Mouse (Mus musculus): Measurements from ENCODE around the gene St5. TPM values are rescaled to one million over a fixed set of nuclear protein-coding genes. Genes with fewer than 3 reads are reported as not detected.
A peak's percentile ranks its signal among the peaks of the same experiment; 100 is the strongest.

The St5 gene
- 28.6 TPM for polyA plus RNA-seq (2012; fragmentation: generic; extraction: Trizol)
- long read RNA-seq, experiment 1, partial matches to known transcripts, result 4 of 15 reads
- long read RNA-seq, experiment 1, other reads (novel, unspliced or antisense), result 11 of 15 reads
- long read RNA-seq, experiment 2, partial matches to known transcripts, result 21 of 87 reads
- long read RNA-seq, experiment 2, other reads (novel, unspliced or antisense), result 66 of 87 reads

DNA sequence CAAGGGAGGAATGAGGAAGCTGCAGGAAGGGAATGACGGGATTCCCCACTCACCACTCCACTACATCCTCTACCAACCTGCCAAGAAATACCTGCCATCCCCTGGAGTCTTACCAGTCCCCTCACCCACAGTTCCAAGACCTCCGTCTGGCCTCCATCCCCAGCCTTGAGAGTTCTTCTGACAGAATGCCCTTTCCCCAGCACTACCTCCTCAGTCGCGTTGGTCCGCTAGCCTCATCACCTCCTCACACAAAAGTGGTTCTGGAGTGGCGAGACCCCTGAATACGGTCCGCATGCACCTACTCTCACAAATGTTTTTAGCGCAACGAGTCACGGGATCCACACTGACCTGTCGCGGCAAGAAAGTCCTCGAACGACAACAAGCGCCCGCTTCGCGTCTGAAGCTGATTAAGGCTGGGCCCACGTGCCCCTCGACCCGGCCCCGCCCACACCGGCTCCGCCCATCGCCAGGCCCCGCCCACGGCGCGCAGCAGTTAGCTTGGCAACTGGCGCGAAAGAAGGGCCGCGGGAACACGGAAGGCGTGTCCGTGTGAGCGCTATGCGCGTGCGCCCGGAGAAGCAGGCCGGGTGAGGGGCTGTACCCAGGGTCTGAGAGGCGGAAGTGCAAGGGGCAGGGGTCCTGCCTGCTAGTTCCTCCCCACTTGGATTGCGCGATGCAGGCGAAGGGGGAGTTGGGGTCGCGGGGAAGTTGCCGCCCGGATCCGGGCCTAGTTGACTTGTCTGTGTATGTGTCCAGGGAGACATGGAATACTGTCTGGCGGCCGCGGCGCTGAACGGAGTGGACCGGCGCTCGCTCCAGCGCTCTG, at the start of gene St5, which contains the start of gene Akip1:
St5 (minus strand) TSS at position 416 of the 826 bp plus-strand sequence.
Akip1 (plus strand) TSS at position 501 of the 826 bp plus-strand sequence.
- Histone ChIP-seq H3K27me3 (ENCODE audit: control insufficient read depth, insufficient read depth, insufficient read length) (no peaks in the 10 kb centered on the region), H3K36me3 (ENCODE audit: control insufficient read depth, insufficient read depth) (no peaks in the 10 kb centered on the region), H3K79me3 (ENCODE audit: low read depth) (no peaks in the 10 kb centered on the region), H3K4me3 (ENCODE audit: insufficient read depth, poor library complexity, severe bottlenecking) (peak within 1 kb of the TSS; percentile 11), H3ac (ENCODE audit: control insufficient read depth, insufficient read length, low read depth) (no peak within 1 kb of the TSS), H3K79me2 (ENCODE audit: control insufficient read depth, insufficient read depth) (no peaks in the 10 kb centered on the region)
- no peak for TF ChIP-seq MYOD1 (IDR thresholded peaks at IDR 0.05; ENCODE audit: control insufficient read depth, insufficient read length, low read depth)
- no peak for TF ChIP-seq CEBPB (IDR thresholded peaks at IDR 0.05; ENCODE audit: low read depth)
- no peak for TF ChIP-seq CTCF (IDR thresholded peaks at IDR 0.05; ENCODE audit: control insufficient read depth, insufficient read depth, insufficient read length)
- no peak for TF ChIP-seq MYOG (IDR thresholded peaks at IDR 0.05; ENCODE audit: control insufficient read depth, extremely low read depth, insufficient read length)
- TF ChIP-seq FOSL1 (IDR thresholded peaks at IDR 0.05; ENCODE audit: insufficient read depth, low read length, poor library complexity, severe bottlenecking), result no peak
- TF ChIP-seq MAX (IDR thresholded peaks at IDR 0.05), result no peak
- TF ChIP-seq USF1 (IDR thresholded peaks at IDR 0.05; ENCODE audit: low read depth), result no peak

DNA sequence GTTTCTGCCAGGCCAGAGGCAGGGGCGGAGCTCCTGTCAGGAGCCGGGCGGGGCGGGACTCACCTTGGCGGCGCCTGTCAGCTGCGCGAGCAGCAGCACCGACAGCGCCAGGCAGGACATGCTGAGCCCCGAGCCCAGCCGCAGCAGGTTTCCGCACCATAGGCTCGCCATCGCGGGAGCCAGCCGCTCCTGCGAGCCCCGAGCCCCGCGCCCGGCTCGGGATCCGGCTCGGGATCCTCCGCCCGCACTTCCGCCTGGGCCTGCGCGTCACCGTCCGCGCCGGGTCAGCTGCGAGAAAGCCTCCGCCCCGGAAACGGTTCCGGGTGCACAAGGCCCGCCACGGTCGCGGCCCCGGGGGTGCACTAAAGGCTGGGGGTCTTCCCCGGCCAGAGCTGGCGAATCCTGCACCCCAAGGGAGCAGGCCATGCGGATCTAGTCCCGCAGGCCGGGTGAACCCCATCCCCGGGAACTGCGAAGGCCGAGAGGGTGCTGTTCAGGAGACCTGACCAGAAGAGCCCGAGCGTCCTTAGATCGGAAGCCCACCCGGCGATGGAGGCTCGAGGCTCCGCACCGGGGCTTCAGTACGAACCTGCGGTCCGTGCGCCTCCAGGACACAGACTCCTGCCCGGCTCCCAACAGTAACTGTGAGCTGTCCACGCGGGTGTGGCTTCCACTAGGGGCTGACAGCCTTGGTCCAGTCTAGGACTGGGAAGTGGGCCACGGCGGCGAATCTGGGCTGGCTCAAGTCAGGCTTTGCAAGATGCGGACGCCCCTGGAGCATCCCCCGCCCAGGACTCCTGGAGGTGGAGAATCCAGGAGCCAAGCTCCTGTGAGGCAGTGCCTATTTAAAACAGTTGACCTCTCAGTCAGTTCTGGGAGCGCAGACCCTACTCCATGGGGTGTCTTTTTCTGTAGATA, 48.9 kb upstream of the St5 start, which contains the start of gene Tmem9b:
Tmem9b (minus strand) TSS at position 868 of the 918 bp plus-strand sequence.
- Histone ChIP-seq H3ac (ENCODE audit: control insufficient read depth, insufficient read length, low read depth) (peak within 1 kb of the TSS; percentile 94), H3K36me3 (ENCODE audit: control insufficient read depth, insufficient read depth) (no peaks in the 10 kb centered on the region), H3K27me3 (ENCODE audit: control insufficient read depth, insufficient read depth, insufficient read length) (no peaks in the 10 kb centered on the region), H3K79me2 (ENCODE audit: control insufficient read depth, insufficient read depth) (no peaks in the 10 kb centered on the region), H3K79me3 (ENCODE audit: low read depth) (no peaks in the 10 kb centered on the region), H3K4me3 (ENCODE audit: insufficient read depth, poor library complexity, severe bottlenecking) (peak within 1 kb of the TSS; percentile 68)
- TF ChIP-seq MYOG (IDR thresholded peaks at IDR 0.05; ENCODE audit: control insufficient read depth, extremely low read depth, insufficient read length), result no peak
- TF ChIP-seq USF1 (IDR thresholded peaks at IDR 0.05; ENCODE audit: low read depth), result no peak
- TF ChIP-seq FOSL1 (IDR thresholded peaks at IDR 0.05; ENCODE audit: insufficient read depth, low read length, poor library complexity, severe bottlenecking), result no peak
- TF ChIP-seq CTCF (IDR thresholded peaks at IDR 0.05; ENCODE audit: control insufficient read depth, insufficient read depth, insufficient read length), result no peak
- no peak for TF ChIP-seq CEBPB (IDR thresholded peaks at IDR 0.05; ENCODE audit: low read depth)
- no peak for TF ChIP-seq MYOD1 (IDR thresholded peaks at IDR 0.05; ENCODE audit: control insufficient read depth, insufficient read length, low read depth)
- TF ChIP-seq MAX (IDR thresholded peaks at IDR 0.05), result no peak

DNA sequence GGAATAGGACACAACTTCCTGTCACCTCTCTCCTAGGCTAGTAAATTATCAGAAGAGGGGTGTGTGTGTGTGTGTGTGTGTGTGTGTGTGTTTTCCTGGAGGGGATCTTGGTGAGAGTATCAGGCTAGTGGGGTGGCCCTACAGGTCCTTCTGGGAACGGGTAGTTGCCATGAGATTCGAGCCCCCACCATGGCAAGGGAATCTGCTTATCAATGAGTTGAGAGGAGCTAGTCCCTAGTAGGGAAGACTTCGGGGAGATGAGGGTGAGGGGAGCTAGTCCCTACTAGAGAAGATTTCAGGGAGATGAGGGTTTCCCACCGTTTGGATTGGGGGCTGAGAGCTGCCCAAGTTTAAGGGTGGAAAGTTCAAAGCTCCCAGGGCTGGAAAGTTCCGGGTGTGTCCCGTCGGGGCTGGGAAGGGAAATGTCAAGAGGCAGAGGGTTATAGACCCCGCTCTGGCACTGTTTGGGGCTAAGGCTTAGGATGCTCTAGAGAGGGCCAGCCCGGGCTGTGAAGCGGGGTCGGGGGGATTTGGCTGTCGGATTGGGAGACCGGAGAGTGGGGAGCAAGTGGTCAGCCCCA, 48.1 kb upstream of the St5 start:
- Histone ChIP-seq H3K79me2 (ENCODE audit: control insufficient read depth, insufficient read depth) (no peaks in the 10 kb centered on the region), H3K27me3 (ENCODE audit: control insufficient read depth, insufficient read depth, insufficient read length) (no peaks in the 10 kb centered on the region), H3K36me3 (ENCODE audit: control insufficient read depth, insufficient read depth) (no peaks in the 10 kb centered on the region), H3K79me3 (ENCODE audit: low read depth) (no peaks in the 10 kb centered on the region), H3ac (ENCODE audit: control insufficient read depth, insufficient read length, low read depth) (peak overlapping the region; percentile 94), H3K4me3 (ENCODE audit: insufficient read depth, poor library complexity, severe bottlenecking) (peak overlapping the region; percentile 68)
- TF ChIP-seq MYOG (IDR thresholded peaks at IDR 0.05; ENCODE audit: control insufficient read depth, extremely low read depth, insufficient read length), result no peak
- TF ChIP-seq CEBPB (IDR thresholded peaks at IDR 0.05; ENCODE audit: low read depth), result no peak
- TF ChIP-seq USF1 (IDR thresholded peaks at IDR 0.05; ENCODE audit: low read depth), result no peak
- no peak for TF ChIP-seq MYOD1 (IDR thresholded peaks at IDR 0.05; ENCODE audit: control insufficient read depth, insufficient read length, low read depth)
- no peak for TF ChIP-seq MAX (IDR thresholded peaks at IDR 0.05)
- TF ChIP-seq FOSL1 (IDR thresholded peaks at IDR 0.05; ENCODE audit: insufficient read depth, low read length, poor library complexity, severe bottlenecking), result no peak
- TF ChIP-seq CTCF (IDR thresholded peaks at IDR 0.05; ENCODE audit: control insufficient read depth, insufficient read depth, insufficient read length), result no peak

DNA sequence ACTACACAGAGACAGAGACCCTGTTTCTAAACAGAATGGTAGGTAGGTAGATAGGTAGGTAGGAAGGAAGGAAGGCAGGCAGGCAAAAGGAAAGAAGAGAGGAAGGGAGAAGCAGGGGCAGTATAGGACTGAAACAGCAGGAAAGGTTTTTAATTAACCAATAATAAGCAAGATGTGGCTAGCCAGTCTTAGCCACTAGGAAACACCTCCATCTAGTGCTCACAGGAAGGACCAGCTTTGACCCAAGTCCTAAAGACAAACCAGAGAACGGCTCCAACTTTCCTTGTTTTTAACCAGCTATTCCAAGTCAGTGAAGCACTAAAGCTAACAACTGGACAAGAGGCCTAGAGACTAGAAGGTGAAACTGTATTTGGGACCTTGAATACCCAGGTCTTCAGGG, 44.3 kb upstream of the St5 start:
- peaks cover 13% of the 10 kb centered on the region for H3K36me3 ChIP-seq (ENCODE audit: control insufficient read depth, insufficient read depth)
- no peak for TF ChIP-seq CTCF (IDR thresholded peaks at IDR 0.05; ENCODE audit: control insufficient read depth, insufficient read depth, insufficient read length)
- no peak for TF ChIP-seq MYOD1 (IDR thresholded peaks at IDR 0.05; ENCODE audit: control insufficient read depth, insufficient read length, low read depth)
- no peak for TF ChIP-seq MYOG (IDR thresholded peaks at IDR 0.05; ENCODE audit: control insufficient read depth, extremely low read depth, insufficient read length)
- no peak for TF ChIP-seq CEBPB (IDR thresholded peaks at IDR 0.05; ENCODE audit: low read depth)
- no peak for TF ChIP-seq FOSL1 (IDR thresholded peaks at IDR 0.05; ENCODE audit: insufficient read depth, low read length, poor library complexity, severe bottlenecking)
- TF ChIP-seq USF1 (IDR thresholded peaks at IDR 0.05; ENCODE audit: low read depth), result no peak
- no peak for TF ChIP-seq MAX (IDR thresholded peaks at IDR 0.05)
- H3K4me3 ChIP-seq (ENCODE audit: insufficient read depth, poor library complexity, severe bottlenecking), result no peak overlapping the region
- H3K27me3 ChIP-seq (ENCODE audit: control insufficient read depth, insufficient read depth, insufficient read length), result no peaks in the 10 kb centered on the region
- H3ac ChIP-seq (ENCODE audit: control insufficient read depth, insufficient read length, low read depth), result no peak overlapping the region
- H3K79me2 ChIP-seq (ENCODE audit: control insufficient read depth, insufficient read depth), result no peaks in the 10 kb centered on the region
- H3K79me3 ChIP-seq (ENCODE audit: low read depth), result no peaks in the 10 kb centered on the region
